Mouse (Mus musculus): Measurements from ENCODE around the gene Ciita. TPM values are rescaled to one million over a fixed set of nuclear protein-coding genes. Genes with fewer than 3 reads are reported as not detected.
A peak's percentile ranks its signal among the peaks of the same experiment; 100 is the strongest.

Gene Ciita
- total RNA-seq, 1 experiment from 2014 or later = 0.69 TPM

DNA sequence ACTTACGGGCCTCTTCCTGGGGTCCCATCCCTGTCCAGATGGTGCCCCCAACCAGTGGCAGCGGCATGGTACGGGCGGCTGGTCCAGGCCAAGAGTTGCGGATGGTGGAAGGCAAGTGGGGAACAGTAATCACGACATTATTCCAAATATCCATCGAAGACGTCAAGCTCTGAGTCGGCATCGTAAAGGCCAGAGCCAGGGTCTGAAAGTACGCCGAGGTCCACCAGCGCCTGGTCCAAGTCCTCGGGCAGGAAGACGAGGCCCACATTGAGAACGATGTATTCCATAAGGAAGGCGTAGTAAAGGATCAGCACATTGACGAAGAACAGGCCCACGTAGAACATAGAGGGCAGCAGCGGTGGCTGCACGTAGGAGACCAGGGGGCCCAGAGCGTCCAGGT, 62.4 kb downstream of the Ciita start:
- ATAC-seq (replicated peaks; ENCODE audit: low read depth, poor library complexity, severe bottlenecking) = no peak

DNA sequence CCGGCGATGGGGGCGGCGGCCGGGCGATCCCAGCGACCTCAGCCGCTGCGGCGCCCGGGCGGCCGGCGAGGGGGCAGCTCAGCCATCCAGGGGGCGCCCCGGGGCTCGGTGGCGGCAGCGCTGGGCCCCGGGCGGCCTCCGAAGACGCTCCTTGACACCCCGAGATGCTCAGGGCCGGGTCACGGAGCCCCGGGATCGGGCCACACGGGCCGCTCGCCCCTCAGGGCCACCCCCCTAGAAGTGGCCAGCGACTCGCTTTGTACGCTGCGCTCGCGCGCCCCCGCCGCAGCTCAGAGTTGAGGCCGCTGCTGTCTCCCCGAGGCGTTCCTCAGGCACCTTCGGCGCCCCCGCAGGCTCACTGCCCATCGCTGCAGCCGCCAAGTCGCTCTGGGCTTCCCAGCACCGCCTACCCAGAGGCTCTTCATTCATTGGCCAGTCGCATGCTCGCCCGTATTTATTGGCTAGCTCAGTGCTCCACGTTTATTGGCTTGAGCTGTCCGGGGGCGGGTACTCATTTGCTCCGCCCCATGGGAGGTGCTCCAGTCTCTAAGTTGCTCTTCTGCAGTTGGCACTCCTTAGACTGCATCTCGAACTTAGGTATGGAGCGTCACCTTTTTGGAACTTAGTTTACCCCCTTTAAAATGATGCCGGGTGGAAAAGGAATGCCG, 63.0 kb downstream of the Ciita start, which contains the start of gene Dexi:
Dexi (minus strand) TSS at position 357 of the 668 bp plus-strand sequence.
- peak; percentile 87 for ATAC-seq (replicated peaks; ENCODE audit: low read depth, poor library complexity, severe bottlenecking)

DNA sequence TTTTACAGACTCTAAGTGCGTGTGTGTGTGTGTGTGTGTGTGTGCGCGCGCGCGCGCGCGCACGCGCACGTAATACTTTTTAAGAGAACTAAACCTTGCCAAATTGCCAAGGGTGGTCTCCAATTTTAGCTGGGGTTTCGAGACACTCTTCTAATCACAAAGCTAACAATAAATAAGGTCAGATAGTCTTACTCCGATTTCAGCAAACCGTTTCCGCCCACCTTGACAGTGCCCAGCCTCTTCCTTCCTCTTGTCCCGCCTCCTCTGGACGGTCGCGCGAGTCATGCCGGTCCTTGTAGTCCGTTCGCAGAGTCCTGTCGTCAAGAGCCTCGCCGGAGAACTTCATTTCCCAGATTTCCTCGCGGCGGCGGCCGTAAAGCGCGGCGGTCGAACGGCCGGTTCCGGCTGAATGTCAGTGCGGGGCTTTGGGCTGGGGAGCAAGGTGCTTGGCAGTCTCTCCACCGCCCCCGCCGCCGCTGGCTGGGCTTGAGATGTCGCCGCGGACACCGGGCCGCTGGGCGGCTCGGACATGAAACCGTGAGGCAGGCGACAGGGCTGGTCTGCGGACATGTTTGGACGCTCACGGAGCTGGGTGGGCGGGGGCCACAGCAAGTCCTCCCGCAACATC, 65.2 kb downstream of the Ciita start, which contains the start of gene Clec16a:
Clec16a (plus strand) TSS at position 345 of the 628 bp plus-strand sequence.
- ATAC-seq (replicated peaks; ENCODE audit: low read depth, poor library complexity, severe bottlenecking) = peak; percentile 79

DNA sequence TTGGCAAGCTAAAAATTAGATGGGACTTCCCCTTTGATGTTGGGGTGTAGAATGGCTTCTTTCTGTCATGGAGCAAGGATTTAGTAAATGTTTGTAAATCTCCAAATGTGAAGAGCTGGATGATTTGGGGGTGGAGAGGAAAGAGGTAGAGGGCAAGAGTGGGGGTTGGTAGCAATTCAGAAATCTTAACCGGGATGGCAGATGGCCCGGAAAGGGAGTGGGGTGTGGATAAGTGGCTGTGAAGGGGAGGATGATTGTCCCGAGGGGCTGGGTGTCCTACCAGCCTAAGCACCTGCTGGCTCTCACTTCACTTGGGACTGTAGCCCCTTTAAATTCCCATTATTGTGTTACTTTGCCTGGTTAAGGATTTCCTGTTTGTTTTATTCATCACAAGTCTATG, 67.0 kb downstream of the Ciita start:
- no peak for ATAC-seq (replicated peaks; ENCODE audit: low read depth, poor library complexity, severe bottlenecking)

DNA sequence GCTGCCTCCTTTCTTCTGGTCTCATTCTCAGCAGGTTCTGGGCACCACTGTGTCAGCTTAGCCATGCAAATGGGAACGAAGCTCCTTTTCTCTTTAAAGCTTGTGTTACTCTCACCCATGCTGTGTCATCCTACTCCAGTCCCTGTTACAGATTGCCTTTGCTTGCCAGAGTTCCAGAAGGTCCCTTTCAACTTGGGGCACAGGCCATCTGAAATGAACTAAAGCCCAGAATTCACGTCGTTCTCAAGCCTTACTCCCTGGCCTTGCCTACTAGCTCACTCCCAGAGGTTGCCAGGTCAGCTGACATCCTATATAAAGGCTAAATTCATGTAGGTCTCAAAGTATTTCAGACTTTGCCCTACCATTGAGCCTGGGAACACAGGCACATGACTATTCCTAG, 69.1 kb downstream of the Ciita start:
- ATAC-seq (replicated peaks; ENCODE audit: low read depth, poor library complexity, severe bottlenecking) = no peak

DNA sequence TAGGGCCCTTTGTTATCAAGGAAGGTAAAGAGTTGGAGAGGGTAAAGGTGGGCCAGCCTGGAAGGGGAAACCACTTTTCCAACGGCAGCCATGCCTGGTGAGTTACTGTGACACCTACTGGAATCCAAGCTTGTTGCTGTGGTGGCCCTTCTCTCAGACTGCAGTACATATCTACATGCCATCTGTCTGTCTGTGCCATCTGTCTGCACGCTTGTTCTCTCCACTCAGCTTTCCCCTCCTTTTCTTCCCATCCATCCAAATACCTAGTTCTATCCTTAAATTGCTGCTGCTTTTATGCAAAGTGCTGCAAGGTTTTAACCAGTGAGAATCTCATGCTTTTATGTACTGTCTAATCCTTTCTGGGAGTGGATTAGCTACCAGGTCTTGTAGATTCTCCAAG, 69.7 kb downstream of the Ciita start:
- no peak for ATAC-seq (replicated peaks; ENCODE audit: low read depth, poor library complexity, severe bottlenecking)

DNA sequence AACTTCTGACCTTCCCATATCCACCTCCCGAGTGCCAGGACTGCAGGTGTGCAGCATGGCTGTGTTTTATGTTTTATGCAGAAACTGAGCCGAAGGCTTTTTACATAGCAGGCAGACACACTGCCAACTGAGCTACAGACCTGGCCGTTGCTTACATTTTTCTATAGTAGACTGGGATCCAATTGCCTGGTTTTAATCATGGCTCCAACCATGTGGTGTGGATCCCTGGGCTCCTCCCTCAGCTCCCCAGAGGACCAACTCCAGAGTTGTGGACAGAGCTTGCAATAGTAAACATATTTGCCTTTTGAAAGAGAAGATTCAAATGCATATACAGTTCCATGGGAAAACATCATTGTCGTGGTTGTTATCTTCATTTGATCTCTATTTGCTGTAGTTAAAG, 71.7 kb downstream of the Ciita start:
- ATAC-seq (replicated peaks; ENCODE audit: low read depth, poor library complexity, severe bottlenecking) = no peak

DNA sequence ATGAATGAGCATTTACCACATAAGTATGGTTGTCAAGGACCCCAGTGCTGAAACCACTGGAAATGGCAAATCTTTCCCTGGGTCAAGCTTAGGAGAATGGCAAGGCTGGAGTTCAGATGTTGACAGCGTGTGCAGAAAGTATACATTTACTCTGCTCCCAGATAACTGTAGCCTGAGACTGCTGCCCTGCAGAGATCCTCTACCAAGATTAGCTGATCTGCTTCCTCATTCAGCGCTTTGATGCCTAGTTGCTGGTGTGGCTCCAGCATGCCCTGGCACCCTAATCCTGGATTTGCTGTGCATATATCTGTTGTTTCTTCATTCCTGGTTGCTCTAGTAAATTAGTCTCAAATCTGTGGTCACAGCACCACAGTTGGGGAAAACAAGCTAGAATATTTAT, 74.0 kb downstream of the Ciita start:
- peak; percentile 77 for ATAC-seq (replicated peaks; ENCODE audit: low read depth, poor library complexity, severe bottlenecking)

DNA sequence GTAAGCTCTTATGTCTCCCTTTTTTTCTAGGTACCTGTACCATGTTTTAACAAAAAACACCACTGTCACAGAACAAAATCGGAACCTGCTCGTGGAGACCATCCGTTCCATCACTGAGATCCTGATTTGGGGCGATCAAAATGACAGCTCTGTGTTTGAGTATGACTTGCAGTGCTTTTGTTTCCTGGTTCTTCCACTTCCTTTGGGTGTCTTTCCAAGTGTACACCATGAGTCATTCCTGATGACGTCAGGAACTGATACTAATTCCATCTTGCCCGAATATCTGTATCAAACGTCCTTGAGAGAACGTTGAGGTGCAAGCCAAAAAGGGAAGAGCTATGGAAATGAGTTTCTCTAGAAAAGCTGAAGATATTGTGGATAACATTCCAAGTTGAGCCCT, 80.1 kb downstream of the Ciita start:
- ATAC-seq (replicated peaks; ENCODE audit: low read depth, poor library complexity, severe bottlenecking) = no peak

DNA sequence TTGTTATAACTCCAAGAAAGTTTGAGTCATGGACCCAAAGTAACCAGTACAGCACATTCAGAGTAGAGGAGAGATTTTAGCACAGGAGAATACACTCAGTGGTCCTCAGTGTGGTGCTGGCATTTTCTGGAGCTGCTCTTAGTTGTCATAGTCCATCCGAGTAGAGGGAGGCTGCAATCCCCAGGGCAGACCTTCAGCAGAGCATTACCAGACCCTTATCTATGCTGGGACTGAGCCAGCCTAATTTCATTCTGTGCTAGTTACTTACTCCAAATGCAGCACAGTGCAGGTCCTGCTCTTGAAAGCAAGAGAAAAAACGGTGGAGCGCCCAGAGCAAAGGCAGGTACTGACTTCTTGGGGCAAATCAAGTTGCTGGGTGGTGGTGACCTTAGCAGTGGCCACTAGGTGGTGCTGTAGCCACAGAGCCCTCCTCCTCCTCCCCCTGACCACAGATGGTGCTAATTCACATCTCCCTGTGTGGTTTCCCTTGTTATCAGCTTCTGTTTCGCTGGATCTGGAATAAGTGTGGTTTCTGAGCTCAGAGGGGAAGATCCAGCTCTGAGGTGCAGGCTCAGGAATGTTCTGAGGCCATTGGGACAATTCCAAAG, 85.5 kb downstream of the Ciita start:
- peak; percentile 97 for ATAC-seq (replicated peaks; ENCODE audit: low read depth, poor library complexity, severe bottlenecking)

DNA sequence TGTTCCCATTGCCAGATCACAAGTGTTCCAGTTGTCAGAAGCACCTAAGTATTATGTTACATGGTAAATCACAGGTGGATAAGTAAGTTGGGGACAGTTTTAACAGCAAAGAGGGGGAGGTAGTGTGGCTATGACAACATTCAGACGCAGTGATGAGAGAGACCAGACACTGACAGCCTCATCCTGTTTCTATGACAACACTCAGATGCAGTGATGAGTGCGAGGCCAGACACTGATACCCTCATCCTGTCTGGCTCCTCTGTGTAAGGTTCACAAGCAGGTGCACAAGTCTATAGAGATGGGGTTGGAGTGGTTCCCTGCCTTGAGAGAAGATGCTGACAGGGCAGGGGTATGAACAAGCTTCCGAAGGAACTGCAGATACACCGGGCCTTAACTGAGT, 87.3 kb downstream of the Ciita start:
- ATAC-seq (replicated peaks; ENCODE audit: low read depth, poor library complexity, severe bottlenecking) = no peak

DNA sequence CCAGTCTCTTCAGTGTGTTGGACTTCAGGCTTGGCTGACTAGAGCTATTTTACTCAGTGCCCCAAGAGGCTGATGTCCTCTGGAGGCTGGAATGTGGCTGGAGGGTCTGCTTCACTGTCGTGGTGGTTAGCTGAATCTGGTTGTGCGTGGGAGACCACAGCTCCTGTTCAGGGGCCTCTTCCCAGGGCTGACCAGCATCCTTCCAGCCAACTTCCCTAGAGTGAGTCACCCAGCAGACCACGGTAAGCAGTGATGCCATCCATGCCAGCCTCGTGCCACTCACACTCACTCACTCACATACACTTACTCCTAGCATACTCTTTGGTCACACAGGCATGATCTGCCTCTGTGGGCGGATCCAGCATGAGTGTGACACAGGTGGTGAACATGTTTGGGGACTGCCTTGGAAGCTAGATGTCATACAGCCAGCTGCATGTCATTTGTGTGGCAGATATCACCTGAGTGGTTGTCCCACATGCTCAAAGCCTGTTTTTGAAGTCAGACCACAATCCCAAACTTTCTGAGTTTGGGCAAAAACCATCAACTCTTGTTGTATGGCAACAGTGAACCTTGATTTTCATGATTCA, 90.0 kb downstream of the Ciita start:
- ATAC-seq (replicated peaks; ENCODE audit: low read depth, poor library complexity, severe bottlenecking) = 0 out of 2 replicates have a peak, but pooled peaks have one; percentile 10

DNA sequence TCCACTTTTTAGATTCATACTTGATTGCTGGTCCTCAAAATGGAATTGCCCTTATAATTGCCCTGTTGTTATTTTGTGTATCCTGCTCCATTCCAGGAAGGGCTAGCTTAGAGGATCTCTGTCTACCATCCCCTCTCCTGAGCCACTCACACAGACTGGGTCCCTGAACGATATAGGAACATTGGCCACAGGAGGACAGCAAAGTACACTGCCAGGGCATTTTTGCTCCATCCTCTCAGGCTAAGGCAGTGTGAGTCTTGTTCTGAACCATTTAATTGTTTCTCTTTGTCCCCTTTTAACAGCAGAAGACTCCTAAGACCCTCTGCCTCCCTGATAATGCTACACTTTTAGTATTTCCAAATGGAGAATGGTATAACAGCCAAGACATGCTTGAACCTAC, 90.8 kb downstream of the Ciita start:
- no peak for ATAC-seq (replicated peaks; ENCODE audit: low read depth, poor library complexity, severe bottlenecking)

DNA sequence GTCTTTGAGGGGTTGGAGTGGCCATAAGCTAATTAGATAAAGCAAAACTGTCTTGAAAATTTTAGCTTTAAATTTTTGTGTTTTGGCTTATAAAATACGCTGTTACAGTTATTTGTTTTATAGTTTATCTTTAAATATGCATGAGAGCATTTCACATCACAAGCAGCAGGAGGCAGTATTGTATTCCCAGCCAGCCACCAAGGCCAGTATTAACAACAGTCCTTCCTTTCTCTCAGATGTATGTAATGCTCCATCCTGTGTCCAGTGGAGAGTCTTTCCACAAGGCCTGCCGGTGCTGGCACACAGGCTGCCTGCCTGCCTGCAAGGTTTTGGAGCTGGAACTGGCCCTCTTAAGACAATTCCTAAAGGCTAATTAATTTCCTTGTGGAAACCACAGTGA, 92.0 kb downstream of the Ciita start:
- peak; percentile 64; the same call in 1 of the 2 replicates for ATAC-seq (replicated peaks; ENCODE audit: low read depth, poor library complexity, severe bottlenecking)

DNA sequence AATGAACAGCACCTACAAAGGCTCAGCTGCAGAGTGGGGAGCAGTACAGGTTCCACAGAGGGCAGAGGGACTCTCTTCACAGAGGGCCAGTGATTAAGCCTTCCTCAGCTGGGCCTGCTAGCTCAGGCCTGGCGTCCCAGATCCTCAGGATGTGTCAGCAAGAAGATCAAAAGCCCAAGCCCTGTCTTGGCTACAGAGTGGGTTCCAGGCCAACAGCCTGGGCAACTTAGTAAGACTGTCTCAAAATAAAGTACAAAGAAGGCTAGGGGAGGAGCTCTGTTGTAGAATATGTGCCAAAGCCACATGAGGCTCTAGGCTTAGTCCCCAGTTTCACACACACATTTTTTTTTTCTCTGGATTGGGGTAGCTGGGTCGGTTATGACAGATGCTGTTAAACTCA, 95.1 kb downstream of the Ciita start:
- no peak for ATAC-seq (replicated peaks; ENCODE audit: low read depth, poor library complexity, severe bottlenecking)

DNA sequence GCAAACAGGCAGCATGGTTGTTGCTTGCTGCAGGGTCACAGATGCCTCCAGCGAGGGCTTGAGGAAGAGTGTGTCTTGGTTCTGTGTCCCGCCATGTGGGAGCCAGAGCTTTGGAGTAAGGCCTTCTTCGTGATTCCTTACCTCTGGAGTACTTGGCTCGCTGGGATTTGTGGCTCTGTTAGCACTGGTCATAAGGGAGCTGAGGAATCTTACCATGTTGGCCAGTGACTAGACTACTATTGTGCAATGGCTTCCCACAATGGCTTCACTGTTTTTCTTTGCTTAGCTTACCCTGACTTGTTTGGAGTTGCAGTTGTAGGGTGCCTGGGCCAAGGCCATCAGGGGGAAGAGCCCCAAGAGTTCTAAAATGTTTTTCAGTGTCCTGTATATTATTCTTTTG, 96.1 kb downstream of the Ciita start:
- no peak for ATAC-seq (replicated peaks; ENCODE audit: low read depth, poor library complexity, severe bottlenecking)

DNA sequence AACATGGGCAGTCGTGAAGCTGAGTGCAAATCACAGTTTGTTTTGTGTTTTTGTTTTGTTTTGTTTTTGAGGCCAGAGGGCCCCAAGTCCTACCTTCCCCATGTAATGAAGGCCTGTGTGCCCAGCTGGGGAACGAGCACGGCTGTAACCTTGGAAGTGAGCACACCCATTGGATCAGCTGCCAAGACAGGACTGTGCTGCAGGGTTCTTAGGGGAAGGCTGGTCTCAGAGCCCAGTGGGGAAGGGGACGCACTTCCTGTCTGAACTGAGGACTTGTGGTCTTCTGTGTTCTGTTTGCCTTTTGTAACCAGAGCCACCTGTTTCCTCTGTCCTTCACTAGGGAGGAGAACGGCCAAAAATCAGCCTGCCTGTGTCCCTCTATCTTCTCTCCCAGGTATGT, 97.7 kb downstream of the Ciita start:
- peak; percentile 63; the same call in 1 of the 2 replicates for ATAC-seq (replicated peaks; ENCODE audit: low read depth, poor library complexity, severe bottlenecking)
